Mouse (Mus musculus) spleen, postnatal 10 days (tissue): ENCODE measurements around the gene Arhgap23.

Source experiments
- DNase-seq, 2 experiments: peaks; one replicate each; pipeline ENCODE4 v3.0.0; 2021 to 2022; ENCODE audit warnings: low spot score in 2 of 2

Arhgap23 gene

DNA sequence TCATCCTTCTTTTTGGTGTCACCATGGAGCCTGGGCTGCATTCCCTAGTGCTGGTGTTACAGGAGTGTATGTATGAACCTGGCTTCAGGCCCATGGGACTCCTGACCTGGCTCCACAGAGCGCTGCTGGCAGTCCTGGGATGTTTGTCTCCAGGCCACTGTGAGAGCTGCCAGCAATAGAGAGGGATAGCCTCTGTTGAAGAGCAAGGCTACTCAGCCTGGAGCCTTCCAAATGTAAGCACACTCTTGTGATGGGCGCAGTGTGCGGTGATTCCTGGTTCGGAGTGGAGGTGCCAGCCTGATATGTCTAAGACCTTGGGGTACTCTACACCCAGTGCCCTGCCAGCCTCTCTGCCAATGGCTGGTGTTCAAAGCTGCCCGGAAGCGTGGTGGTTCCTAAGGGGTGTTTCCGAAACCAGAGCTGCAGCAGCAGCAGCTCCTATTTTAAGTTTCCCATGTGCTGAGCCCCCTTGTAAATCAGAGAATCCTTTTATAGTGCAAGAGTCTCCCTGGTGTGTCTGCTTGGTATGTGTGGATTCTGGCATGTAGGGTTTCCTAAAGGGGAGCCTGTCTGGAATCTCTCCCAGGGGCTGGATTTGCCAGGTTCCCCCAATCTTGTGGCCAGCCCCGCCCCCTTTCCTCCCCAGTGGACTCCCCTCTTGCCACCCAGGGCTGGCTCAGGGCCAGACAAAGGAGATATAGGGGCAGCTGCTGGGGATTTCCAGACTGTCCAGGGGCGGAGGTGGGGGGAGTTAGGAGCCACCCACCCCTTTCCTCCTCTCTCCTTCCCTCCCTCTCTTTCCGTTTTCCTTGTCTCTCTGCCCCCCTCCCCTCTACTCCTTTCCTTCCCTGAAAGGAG, 9.0 kb upstream of the Arhgap23 start:
- DNase-seq, result peak in 1 of 2 experiments; percentile 34

DNA sequence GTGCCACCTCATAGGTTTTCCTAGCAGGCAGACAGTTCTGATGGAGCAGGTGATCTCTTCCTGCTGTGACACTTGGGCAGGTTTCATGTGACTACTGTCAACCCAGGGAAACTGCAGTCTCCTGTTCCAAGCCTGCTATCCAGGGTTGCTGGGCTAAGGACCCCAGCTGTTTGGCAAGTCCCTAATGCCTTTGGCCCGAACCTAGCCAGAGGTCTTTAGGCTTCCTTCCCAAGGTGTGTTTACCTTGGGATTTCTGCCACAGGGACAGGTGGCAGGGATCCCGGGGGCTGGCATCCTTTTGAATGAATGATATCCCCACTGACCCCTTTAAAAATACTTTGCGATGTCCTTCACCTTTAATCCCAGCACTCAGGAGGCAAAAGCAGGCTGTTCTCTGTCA, 7.9 kb upstream of the Arhgap23 start:
- no peak for DNase-seq

DNA sequence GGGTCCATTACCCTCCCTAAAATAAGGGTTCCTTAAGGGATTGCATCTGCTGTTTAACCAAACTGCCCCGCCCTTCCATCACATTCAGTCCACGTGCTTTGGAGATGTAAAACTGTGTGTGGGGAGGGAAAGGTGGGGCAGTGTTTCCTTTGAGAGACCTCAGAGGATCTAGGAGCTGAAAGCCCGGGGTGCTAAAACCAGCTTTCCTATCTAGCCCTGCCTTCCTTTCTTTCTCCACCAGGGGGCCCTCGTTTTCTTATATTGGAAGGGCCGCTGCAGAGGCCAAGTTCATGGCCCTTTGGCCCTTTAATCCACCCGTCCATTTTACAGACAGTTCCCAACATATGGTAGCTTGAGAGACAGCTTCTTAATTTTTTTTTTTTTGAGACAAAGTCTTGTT, 7.2 kb upstream of the Arhgap23 start:
- DNase-seq, result peak; percentile 76 to 89

DNA sequence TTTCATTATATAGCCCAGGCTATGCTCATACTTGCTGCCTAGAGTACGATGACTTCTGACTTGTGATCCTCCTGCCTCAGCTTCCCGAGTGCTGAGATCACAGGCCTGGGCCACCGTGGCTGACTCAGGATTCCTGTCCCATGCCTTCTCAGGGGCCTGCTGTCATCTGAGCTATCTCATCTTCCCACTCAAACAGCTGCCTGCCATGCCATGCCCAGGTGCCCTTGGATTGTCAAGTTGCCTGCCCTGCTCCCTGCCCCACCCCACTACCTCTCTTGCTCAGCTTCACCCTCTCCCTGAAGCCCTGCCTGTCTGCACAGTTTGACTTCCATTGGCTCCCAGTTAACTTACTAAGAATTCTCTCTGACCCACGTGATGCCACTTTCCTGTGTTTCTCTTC, 4.4 kb upstream of the Arhgap23 start:
- DNase-seq, result no peak

- DNase-seq, result no peak
These were observed 3.2 kb upstream of the Arhgap23 start for GRCm38 (mm10) chr11:97412117-97412516.

- no peak for DNase-seq
These were observed 2.5 kb upstream of the Arhgap23 start for GRCm38 (mm10) chr11:97412808-97413347.

DNA sequence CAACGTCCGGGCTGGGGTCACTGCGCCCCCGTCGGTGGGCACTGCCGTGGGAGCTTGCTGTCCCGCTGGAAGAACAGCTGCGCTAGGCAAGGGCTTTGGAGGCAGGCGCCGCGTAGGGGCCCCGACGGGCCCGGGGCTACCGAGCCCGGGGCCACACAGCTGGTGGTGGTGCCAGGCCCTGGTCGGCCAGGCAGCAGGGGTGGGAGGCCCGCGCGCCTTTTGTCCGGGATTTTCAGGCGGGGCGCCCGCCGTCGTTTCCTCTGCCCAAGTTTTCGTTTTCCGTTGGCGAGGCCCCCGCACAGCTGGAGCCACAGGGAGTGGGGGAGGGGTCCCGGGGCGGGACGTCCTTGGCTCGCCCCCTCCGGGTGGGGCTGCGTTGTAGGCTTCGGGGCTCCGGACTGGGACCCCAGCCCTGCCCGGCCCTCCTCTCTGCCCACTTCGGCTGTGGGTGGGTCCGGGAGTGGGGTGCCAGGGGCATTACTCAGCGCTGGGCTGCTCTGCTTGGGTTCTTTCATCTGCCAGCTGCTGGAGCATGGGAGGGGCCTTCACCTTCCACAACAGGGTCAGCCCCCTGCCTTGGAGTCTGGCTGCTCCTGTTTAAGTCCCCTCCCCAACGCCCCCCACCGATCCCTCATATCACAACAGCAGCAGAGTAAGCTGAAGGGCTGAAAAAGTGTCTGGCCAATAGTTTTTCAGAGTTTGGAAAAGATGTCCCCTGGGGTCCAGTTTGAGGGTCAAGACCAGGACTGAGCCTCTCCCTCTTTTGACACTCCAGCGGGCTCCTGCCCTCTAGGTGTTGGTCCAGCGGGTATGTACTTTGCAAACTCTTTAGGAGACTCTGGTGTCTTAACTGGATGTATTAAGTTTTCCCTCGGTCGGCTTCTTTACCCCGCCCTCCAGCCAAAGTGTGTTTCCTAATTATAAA, 641 bp downstream of the Arhgap23 start:
- peak; percentile 49 to 57 for DNase-seq

DNA sequence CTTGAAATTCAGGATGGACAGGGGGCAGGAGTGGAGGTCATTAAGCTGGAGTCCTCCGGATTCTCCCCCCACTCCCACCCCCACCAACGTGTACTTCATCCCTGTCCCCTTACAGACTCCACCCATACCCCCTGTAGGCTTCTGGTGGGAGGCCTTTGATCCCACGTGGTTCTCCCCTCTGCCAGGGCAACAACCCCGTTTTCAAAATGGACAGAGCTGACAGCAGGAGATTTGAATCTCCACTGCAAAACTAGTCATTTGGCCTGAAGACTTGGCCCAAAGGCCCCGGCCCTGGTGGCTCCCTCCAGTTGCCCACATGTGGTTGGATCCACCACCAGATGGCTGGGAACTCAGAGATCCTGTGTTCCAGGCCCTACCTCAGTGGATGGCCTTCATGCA, 1.3 kb downstream of the Arhgap23 start:
- no peak for DNase-seq

GRCm38 (mm10) chr11:97418834-97419539, 3.7 kb downstream of the Arhgap23 start:
- no peak for DNase-seq

DNA sequence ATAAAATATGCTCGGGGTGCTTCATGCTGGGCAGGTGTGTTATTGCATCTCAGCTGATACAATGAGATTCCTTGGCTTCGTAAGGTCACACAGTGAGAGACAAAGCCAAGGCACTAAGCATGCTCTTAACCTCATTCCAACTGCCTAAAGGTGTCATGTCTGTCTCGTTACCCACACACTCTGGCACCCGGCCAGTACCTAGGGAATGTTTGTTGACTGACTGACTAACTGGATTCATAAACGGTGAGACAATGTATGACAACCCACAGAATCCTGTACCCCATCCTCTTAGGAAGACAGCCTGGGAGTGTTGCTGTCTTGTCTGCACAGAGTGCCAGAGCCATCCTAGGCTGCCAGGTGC, 4.2 kb downstream of the Arhgap23 start:
- no peak for DNase-seq

GRCm38 (mm10) chr11:97422507-97422906, 7.2 kb downstream of the Arhgap23 start:
- no peak for DNase-seq

GRCm38 (mm10) chr11:97424092-97424692, 8.9 kb downstream of the Arhgap23 start:
- peak; percentile 56 to 60 for DNase-seq

GRCm38 (mm10) chr11:97424802-97425201, 9.5 kb downstream of the Arhgap23 start:
- DNase-seq, result no peak

- peak; percentile 78 to 90 for DNase-seq
These were observed 12.7 kb downstream of the Arhgap23 start for GRCm38 (mm10) chr11:97427794-97428725.

- DNase-seq, result peak in 1 of 2 experiments; percentile 55
These were observed 13.4 kb downstream of the Arhgap23 start for GRCm38 (mm10) chr11:97428726-97429077.

GRCm38 (mm10) chr11:97429615-97430014, 14.3 kb downstream of the Arhgap23 start:
- peak in 1 of 2 experiments; percentile 33 for DNase-seq

- DNase-seq, result peak; percentile 82 to 88
These were observed 16.7 kb downstream of the Arhgap23 start for GRCm38 (mm10) chr11:97432015-97432414.

GRCm38 (mm10) chr11:97432983-97433539, 17.7 kb downstream of the Arhgap23 start:
- DNase-seq, result no peak

GRCm38 (mm10) chr11:97434121-97434520, 18.8 kb downstream of the Arhgap23 start:
- no peak for DNase-seq
